Mouse (Mus musculus): ENCODE data around the gene Neurl4. TPM values are rescaled to one million over a fixed set of nuclear protein-coding genes. Genes with fewer than 3 reads are reported as not detected.

Gene Neurl4
- 74.3 and 74.6 TPM in 2 replicates for polyA plus RNA-seq (2012; rRNA removed)
- polyA plus RNA-seq (2014; fragmentation: Nextera tagmentation; extraction: Ambion mirVana): 11.4 and 15.0 TPM in 2 replicates

- peak; percentile 93 for ATAC-seq (ENCODE audit: low FRiP score, low read depth)
- Histone ChIP-seq H3K4me3 (replicated peaks; ENCODE audit: low read length) (peak within 1 kb of the TSS; percentile 91), H3K27me3 (ENCODE audit: control insufficient read depth, insufficient read depth, low read length) (no peaks in the 10 kb centered on the region), H3K36me3 (ENCODE audit: control insufficient read depth, insufficient read depth, low read length) (peaks cover 26% of the 10 kb centered on the region), H3K9me3 (ENCODE audit: control insufficient read depth, low read length) (no peaks in the 10 kb centered on the region), H3K4me1 (ENCODE audit: control insufficient read depth, insufficient read depth, low read length) (peaks cover 12% of the 10 kb centered on the region), H3K4me2 (replicated peaks; ENCODE audit: low read depth, low read length, severe bottlenecking) (peak within 1 kb of the TSS; percentile 75), H3K27ac (replicated peaks; ENCODE audit: low read depth, low read length) (peak within 1 kb of the TSS; percentile 98), H3K9ac (ENCODE audit: low read depth, low read length, severe bottlenecking) (peak within 1 kb of the TSS; percentile 95)
- peak; percentile 90; the same call in 1 of the 2 replicates for TF ChIP-seq POLR2A (IDR thresholded peaks at IDR 0.05; ENCODE audit: borderline replicate concordance, extremely low read depth, insufficient read depth, insufficient read length)
- peak; percentile 93 for DNase-seq (ENCODE audit: low spot score)
- WGBS: under 1% methylated on average over 37 of the region's 38 CpGs
These were observed at the start of gene Neurl4, which contains the start of gene 2810408A11Rik for GRCm38 (mm10) chr11:69900471-69901405. Gene Neurl4 (plus strand): TSS chr11:69901072. Gene 2810408A11Rik (minus strand): TSS chr11:69900987.

GRCm38 (mm10) chr11:69853994-69854393 is 46.9 kb upstream of the Neurl4 start:
- H3K9ac ChIP-seq (ENCODE audit: low read depth, low read length, severe bottlenecking): no peak overlapping the region
- 71% methylated on average over 7 of the region's 7 CpGs for WGBS
- no peak for TF ChIP-seq POLR2A (IDR thresholded peaks at IDR 0.05; ENCODE audit: borderline replicate concordance, extremely low read depth, insufficient read depth, insufficient read length)
- peaks cover 31% of the 10 kb centered on the region for H3K36me3 ChIP-seq (ENCODE audit: control insufficient read depth, insufficient read depth, low read length)
- H3K27ac ChIP-seq (replicated peaks; ENCODE audit: low read depth, low read length): no peak overlapping the region
- H3K4me1 ChIP-seq (ENCODE audit: control insufficient read depth, insufficient read depth, low read length): no peaks in the 10 kb centered on the region
- H3K9me3 ChIP-seq (ENCODE audit: control insufficient read depth, low read length): no peaks in the 10 kb centered on the region
- H3K4me3 ChIP-seq (replicated peaks; ENCODE audit: low read length): no peak overlapping the region
- no peak for DNase-seq (ENCODE audit: low spot score)
- no peak overlapping the region for H3K4me2 ChIP-seq (replicated peaks; ENCODE audit: low read depth, low read length, severe bottlenecking)
- no peak for ATAC-seq (ENCODE audit: low FRiP score, low read depth)
- H3K27me3 ChIP-seq (ENCODE audit: control insufficient read depth, insufficient read depth, low read length): 0 out of 2 replicates have a peak, but pooled peaks cover 12% of the 10 kb centered on the region

- WGBS: 84% methylated on average over 10 of the region's 10 CpGs
- no peak overlapping the region for H3K9ac ChIP-seq (ENCODE audit: low read depth, low read length, severe bottlenecking)
- no peaks in the 10 kb centered on the region for H3K4me1 ChIP-seq (ENCODE audit: control insufficient read depth, insufficient read depth, low read length)
- H3K4me3 ChIP-seq (replicated peaks; ENCODE audit: low read length): no peak overlapping the region
- no peaks in the 10 kb centered on the region for H3K9me3 ChIP-seq (ENCODE audit: control insufficient read depth, low read length)
- DNase-seq (ENCODE audit: low spot score): no peak
- 0 out of 2 replicates have a peak, but pooled peaks cover 15% of the 10 kb centered on the region for H3K27me3 ChIP-seq (ENCODE audit: control insufficient read depth, insufficient read depth, low read length)
- no peak for ATAC-seq (ENCODE audit: low FRiP score, low read depth)
- peaks cover 25% of the 10 kb centered on the region for H3K36me3 ChIP-seq (ENCODE audit: control insufficient read depth, insufficient read depth, low read length)
- no peak overlapping the region for H3K27ac ChIP-seq (replicated peaks; ENCODE audit: low read depth, low read length)
- H3K4me2 ChIP-seq (replicated peaks; ENCODE audit: low read depth, low read length, severe bottlenecking): no peak overlapping the region
- no peak for TF ChIP-seq POLR2A (IDR thresholded peaks at IDR 0.05; ENCODE audit: borderline replicate concordance, extremely low read depth, insufficient read depth, insufficient read length)
These were observed 46.2 kb upstream of the Neurl4 start for GRCm38 (mm10) chr11:69854680-69855079.

GRCm38 (mm10) chr11:69855347-69855746 is 45.5 kb upstream of the Neurl4 start:
- H3K4me1 ChIP-seq (ENCODE audit: control insufficient read depth, insufficient read depth, low read length): no peaks in the 10 kb centered on the region
- WGBS: 13% methylated on average over 16 of the region's 16 CpGs
- no peak overlapping the region for H3K4me2 ChIP-seq (replicated peaks; ENCODE audit: low read depth, low read length, severe bottlenecking)
- H3K9me3 ChIP-seq (ENCODE audit: control insufficient read depth, low read length): no peaks in the 10 kb centered on the region
- 0 out of 2 replicates have a peak, but pooled peaks cover 15% of the 10 kb centered on the region for H3K27me3 ChIP-seq (ENCODE audit: control insufficient read depth, insufficient read depth, low read length)
- H3K4me3 ChIP-seq (replicated peaks; ENCODE audit: low read length): no peak overlapping the region
- DNase-seq (ENCODE audit: low spot score) (no peak), ATAC-seq (ENCODE audit: low FRiP score, low read depth) (peak; percentile 58)
- H3K27ac ChIP-seq (replicated peaks; ENCODE audit: low read depth, low read length): no peak overlapping the region
- peaks cover 18% of the 10 kb centered on the region for H3K36me3 ChIP-seq (ENCODE audit: control insufficient read depth, insufficient read depth, low read length)
- H3K9ac ChIP-seq (ENCODE audit: low read depth, low read length, severe bottlenecking): no peak overlapping the region
- TF ChIP-seq POLR2A (IDR thresholded peaks at IDR 0.05; ENCODE audit: borderline replicate concordance, extremely low read depth, insufficient read depth, insufficient read length): no peak
